Mouse (Mus musculus): ENCODE results near the gene Prkag2.

Prkag2 gene

DNA sequence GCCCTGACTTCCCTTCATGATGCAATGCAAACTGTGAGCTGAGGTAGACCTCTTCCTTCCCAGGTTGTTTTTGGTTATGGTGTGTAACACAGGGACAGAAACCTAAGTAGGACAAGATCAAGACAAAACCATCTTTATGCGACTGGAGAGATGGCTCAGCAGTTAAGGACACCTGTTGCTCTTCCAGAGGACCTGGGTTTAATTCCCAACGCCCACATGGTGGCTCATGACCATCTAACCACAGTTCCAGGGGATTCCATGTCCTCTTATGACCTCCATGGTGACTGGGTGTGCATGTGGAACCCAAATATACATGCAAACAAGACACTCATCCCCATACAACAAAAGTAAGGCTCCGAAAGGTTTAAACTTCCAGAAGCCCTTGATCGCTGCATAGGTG is 171.6 kb downstream of the Prkag2 start:
- DNase-seq (ENCODE audit: low spot score in 2 of 2), result no peak

- DNase-seq (ENCODE audit: low spot score in 2 of 2), result no peak
Measured at GRCm38 (mm10) chr5:24927706-24928105, 172.7 kb downstream of the Prkag2 start.

- DNase-seq (ENCODE audit: low spot score in 2 of 2), result peak; percentile 63 to 70
Measured at GRCm38 (mm10) chr5:24919155-24919554, 181.3 kb downstream of the Prkag2 start.

GRCm38 (mm10) chr5:24916511-24916910 is 183.9 kb downstream of the Prkag2 start:
- DNase-seq (ENCODE audit: low spot score in 2 of 2), result no peak

GRCm38 (mm10) chr5:24915119-24915518 is 185.3 kb downstream of the Prkag2 start:
- no peak for DNase-seq (ENCODE audit: low spot score in 2 of 2)

DNA sequence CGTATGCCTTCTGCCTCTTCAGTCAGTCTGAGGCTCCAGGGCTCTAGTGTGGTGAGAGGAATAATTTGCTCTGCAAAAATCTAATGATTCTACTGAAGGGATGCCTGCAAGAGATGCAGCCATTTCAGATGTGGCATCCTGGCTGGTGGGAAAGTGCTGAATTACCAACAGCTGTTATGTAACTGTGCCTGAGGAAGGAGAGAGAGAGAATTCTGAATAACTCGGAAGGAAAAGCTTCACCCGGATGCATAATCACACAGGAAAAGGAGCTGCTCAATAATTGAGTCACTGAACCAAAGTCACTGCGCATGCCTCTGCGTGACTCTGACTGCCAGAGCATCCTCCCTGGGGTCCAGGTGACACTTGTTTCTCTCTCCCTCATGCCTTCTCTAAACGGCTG is 186.8 kb downstream of the Prkag2 start:
- DNase-seq (ENCODE audit: low spot score in 2 of 2), result no peak

- peak; percentile 52 to 58 for DNase-seq (ENCODE audit: low spot score in 2 of 2)
Measured at GRCm38 (mm10) chr5:24908820-24909716, 191.4 kb downstream of the Prkag2 start.

DNA sequence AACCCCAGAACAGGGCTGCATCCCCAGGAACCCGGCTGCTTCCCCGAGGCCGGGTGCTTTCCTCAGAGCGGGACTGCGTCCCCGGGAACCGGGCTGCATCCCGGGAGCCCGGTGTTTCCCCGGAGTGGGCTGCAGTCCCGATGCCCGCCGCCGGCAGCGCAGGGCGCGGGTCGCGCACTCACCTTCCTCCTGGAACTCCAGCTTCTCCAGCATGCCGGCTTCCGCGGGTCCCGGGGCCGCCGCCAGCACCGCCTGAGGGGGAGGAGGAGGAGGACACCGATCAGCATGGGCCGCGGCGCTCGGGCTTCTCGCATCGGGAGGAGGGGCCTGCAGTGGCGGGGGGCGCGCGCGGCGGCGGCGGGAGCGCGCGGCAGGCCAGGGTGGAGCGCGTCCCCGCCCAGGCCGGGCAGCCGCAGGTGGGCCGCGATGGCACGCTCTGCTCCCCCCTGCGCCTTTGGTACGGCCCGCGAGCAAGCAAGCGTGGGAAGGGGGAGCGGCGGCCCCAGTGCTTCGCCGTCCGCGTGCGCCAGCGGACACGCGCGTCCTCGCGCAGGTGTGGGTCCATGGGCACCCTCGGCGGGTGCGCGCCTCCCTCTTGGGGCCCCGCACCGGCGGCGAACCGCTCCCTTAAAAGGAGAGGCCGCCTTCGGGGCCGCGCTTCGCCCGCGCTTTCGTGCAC is 192.2 kb downstream of the Prkag2 start:
- peak; percentile 93 to 94 for DNase-seq (ENCODE audit: low spot score in 2 of 2)

- peak; percentile 54 to 60 for DNase-seq (ENCODE audit: low spot score in 2 of 2)
Measured at GRCm38 (mm10) chr5:24907737-24908136, 192.7 kb downstream of the Prkag2 start.

DNA sequence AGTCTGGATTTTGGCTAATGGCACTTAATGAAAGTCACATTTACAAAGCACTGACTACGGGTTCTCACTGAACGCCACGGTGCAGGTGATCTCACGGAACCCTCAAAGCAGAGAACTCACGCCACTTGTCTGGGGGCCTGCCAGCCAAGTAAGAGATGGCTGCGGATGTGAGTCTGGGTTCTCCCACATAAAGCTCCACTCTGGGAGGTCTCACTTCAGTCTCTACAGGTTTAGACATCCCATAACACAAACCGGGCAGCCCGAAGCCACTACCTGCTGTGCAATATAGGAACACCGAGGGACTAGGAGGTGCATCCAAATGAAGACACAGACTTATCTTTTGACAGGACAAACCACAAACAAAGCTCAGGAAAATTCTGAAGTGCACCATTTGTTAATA is 193.6 kb downstream of the Prkag2 start:
- DNase-seq (ENCODE audit: low spot score in 2 of 2), result no peak

- no peak for DNase-seq (ENCODE audit: low spot score in 2 of 2)
Measured at GRCm38 (mm10) chr5:24904941-24905340, 195.5 kb downstream of the Prkag2 start.

DNA sequence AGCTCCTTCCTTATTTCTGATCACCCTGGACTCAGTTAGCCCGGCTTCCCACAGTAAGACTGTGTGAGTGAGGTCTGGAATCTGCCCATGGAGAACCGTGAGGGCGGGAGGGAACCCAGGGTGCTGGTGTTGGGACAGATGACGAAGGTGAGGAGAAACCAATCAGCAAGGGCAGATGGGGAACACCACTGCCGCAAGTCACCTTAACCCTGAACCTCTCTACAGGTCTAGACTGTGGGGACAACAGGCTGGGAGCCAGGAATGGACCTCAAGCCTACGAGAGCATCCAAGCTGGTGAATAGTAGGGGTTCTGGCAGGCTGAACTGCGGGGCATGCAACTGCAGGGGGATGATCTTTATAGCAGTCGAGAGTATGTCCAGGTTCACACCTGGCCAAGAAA is 196.0 kb downstream of the Prkag2 start:
- no peak for DNase-seq (ENCODE audit: low spot score in 2 of 2)

DNA sequence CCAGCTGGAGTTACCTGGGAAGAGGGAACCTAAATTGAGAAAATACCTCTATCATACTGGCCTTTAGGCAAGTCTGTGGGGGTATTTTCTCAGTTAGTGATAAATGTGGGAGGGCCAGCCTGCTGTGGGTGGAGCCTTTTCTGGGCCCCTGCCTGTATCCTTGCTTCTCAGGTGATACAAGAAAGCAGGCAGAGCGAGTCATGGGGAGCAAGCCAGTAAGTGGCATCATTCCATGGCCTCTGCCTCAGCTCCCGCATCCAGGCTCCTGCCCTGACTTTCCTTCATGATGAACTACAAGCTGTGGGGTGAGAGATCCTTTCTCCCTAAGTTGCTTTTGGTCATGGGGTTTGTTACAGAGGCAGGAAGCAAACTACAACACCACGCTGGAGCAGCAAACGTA is 196.4 kb downstream of the Prkag2 start:
- no peak for DNase-seq (ENCODE audit: low spot score in 2 of 2)

GRCm38 (mm10) chr5:24902835-24903234 is 197.6 kb downstream of the Prkag2 start:
- no peak for DNase-seq (ENCODE audit: low spot score in 2 of 2)

DNA sequence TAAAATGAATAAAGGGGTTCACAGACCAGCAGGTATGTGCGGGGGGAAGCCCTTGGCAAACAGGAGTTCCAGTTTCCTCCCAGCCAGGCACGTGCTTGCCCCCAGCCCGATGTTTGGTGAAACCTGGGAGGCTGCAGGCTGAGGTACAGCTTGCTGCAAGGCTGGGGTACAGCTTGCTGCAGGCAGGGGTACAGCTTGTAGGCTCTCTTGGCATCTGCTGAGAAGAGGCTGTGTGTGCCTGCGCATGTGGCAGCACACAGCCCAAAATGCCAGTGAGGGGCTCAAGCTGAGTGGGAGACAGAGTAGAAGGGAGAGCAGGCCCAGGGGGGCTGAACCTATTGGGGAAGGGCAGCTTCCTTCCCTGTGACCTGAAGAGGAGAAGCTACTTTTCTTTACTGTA is 204.8 kb downstream of the Prkag2 start:
- no peak for DNase-seq (ENCODE audit: low spot score in 2 of 2)

- no peak for DNase-seq (ENCODE audit: low spot score in 2 of 2)
Measured at GRCm38 (mm10) chr5:24894814-24895213, 205.6 kb downstream of the Prkag2 start.

DNA sequence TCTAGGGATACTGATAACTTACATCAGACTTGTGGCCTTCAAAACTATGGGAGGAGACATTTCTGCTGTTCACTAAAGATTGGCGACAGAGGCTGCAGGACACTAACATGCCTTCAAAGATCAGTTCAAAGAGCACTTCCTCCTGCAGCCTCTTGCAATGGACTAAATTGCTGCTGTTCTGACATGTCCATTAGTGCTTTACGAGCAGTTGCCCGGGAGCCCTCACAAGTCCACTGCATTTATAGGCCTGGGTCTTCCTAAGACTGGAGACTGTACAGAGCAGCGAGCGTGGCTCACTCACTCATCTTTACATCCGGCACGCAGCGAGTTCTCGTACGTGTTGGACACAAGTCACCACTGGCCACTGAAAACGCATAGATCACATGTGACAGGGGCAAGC is 208.0 kb downstream of the Prkag2 start:
- no peak for DNase-seq (ENCODE audit: low spot score in 2 of 2)

- no peak for DNase-seq (ENCODE audit: low spot score in 2 of 2)
Measured at GRCm38 (mm10) chr5:24889860-24890259, 210.6 kb downstream of the Prkag2 start.

- no peak for DNase-seq (ENCODE audit: low spot score in 2 of 2)
Measured at GRCm38 (mm10) chr5:24888874-24889591, 211.4 kb downstream of the Prkag2 start.

DNA sequence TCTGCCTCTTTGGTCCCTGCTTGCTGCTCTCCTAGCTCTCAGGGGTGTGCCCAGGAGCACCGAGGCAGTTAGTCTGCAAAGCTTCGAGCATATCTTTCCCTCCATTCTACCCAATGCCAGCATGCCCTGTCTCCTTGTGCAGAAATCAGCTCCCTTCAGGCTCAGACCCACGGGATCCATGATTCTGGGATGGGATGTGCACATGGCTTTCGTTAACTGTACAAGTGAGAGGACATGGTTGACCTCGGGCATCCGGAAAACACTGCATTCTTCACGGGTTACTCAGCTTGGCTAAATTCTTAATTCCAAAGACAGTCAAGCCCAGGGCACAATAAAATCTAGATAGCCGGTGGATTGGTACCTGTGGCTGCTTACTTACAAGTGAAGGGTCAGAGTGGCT is 213.2 kb downstream of the Prkag2 start:
- no peak for DNase-seq (ENCODE audit: low spot score in 2 of 2)

- DNase-seq (ENCODE audit: low spot score in 2 of 2), result no peak
Measured at GRCm38 (mm10) chr5:24878713-24879112, 221.7 kb downstream of the Prkag2 start.

- DNase-seq (ENCODE audit: low spot score in 2 of 2), result no peak
Measured at GRCm38 (mm10) chr5:24877836-24878624, 222.4 kb downstream of the Prkag2 start.
